Mouse (Mus musculus): ENCODE measurements at regions not wholly inside any gene's neighbourhood (a gene's known extent, or its start where the extent isn't known, plus 50 kb on each side); places are given as distances from the start of the nearest gene placed in this dataset.

DNA sequence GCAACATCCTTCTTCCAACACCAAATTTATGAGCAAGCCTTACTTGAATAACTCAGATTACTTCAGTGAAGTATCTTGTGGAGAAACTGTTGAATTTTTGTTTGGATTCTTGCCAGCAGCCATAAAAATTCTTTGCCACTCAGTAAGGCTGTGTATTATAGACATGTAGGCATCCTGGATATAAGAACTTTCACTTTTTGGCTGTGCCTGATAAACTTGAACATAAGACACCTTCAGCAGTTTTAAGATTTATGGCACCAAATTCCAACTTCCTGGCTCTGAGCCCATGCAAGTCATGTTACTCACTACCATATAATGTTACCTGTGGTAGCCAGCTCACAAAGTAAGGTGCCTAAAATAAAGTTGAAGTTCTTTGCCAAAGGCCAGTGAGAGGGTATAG is 159.3 kb downstream of the Wdr11 start:
- H3K27me3 ChIP-seq (ENCODE audit: control insufficient read depth, insufficient read depth, low read length) = 0 out of 2 replicates have a peak, but pooled peaks cover 1% of the 10 kb centered on the region
- H3K4me1 ChIP-seq (ENCODE audit: control insufficient read depth, insufficient read depth, low read length) = no peaks in the 10 kb centered on the region
- H3K79me2 ChIP-seq (replicated peaks; ENCODE audit: control insufficient read depth, insufficient read depth, low read length) = no peaks in the 10 kb centered on the region
- intact Hi-C loops (cut with DNase I) = no loop called here
- no peak for DNase-seq
- no peak overlapping the region for H3K9ac ChIP-seq (ENCODE audit: low read depth, low read length)
- no peak overlapping the region for H3K4me3 ChIP-seq
- H3K27ac ChIP-seq = no peak overlapping the region
- no peaks in the 10 kb centered on the region for H3K36me3 ChIP-seq (ENCODE audit: control insufficient read depth, insufficient read depth, low read length)
- TF ChIP-seq POLR2A (IDR thresholded peaks at IDR 0.05; ENCODE audit: insufficient read depth, low read depth, low read length) (no peak), EP300 (IDR thresholded peaks at IDR 0.05; ENCODE audit: insufficient read depth, low read depth, low read length) (no peak)

GRCm38 (mm10) chr7:129754737-129755136 is 163.1 kb downstream of the Wdr11 start:
- H3K27me3 ChIP-seq (ENCODE audit: control insufficient read depth, insufficient read depth, low read length) = no peaks in the 10 kb centered on the region
- no peak for TF ChIP-seq POLR2A (IDR thresholded peaks at IDR 0.05; ENCODE audit: insufficient read depth, low read depth, low read length)
- no peak for TF ChIP-seq EP300 (IDR thresholded peaks at IDR 0.05; ENCODE audit: insufficient read depth, low read depth, low read length)
- peak; percentile 15; the same call in 1 of the 2 replicates for TF ChIP-seq CTCF (IDR thresholded peaks at IDR 0.05)
- intact Hi-C loops (cut with DNase I) = no loop called here
- H3K4me3 ChIP-seq = no peak overlapping the region
- H3K9ac ChIP-seq (ENCODE audit: low read depth, low read length) = no peak overlapping the region
- no peaks in the 10 kb centered on the region for H3K36me3 ChIP-seq (ENCODE audit: control insufficient read depth, insufficient read depth, low read length)
- H3K79me2 ChIP-seq (replicated peaks; ENCODE audit: control insufficient read depth, insufficient read depth, low read length) = no peaks in the 10 kb centered on the region
- DNase-seq = no peak
- H3K4me1 ChIP-seq (ENCODE audit: control insufficient read depth, insufficient read depth, low read length) = no peaks in the 10 kb centered on the region
- 77% methylated on average over 5 of the region's 5 CpGs for WGBS
- H3K27ac ChIP-seq = no peak overlapping the region

GRCm38 (mm10) chr7:129756138-129756537 is 164.5 kb downstream of the Wdr11 start:
- whole genome bisulfite sequencing = 73% methylated on average over 6 of the region's 6 CpGs
- TF ChIP-seq CTCF (IDR thresholded peaks at IDR 0.05) (no peak), EP300 (IDR thresholded peaks at IDR 0.05; ENCODE audit: insufficient read depth, low read depth, low read length) (no peak), POLR2A (IDR thresholded peaks at IDR 0.05; ENCODE audit: insufficient read depth, low read depth, low read length) (no peak)
- Histone ChIP-seq H3K79me2 (replicated peaks; ENCODE audit: control insufficient read depth, insufficient read depth, low read length) (no peaks in the 10 kb centered on the region), H3K9ac (ENCODE audit: low read depth, low read length) (no peak overlapping the region), H3K4me1 (ENCODE audit: control insufficient read depth, insufficient read depth, low read length) (no peaks in the 10 kb centered on the region), H3K27ac (no peak overlapping the region), H3K36me3 (ENCODE audit: control insufficient read depth, insufficient read depth, low read length) (no peaks in the 10 kb centered on the region), H3K27me3 (ENCODE audit: control insufficient read depth, insufficient read depth, low read length) (no peaks in the 10 kb centered on the region), H3K4me3 (no peak overlapping the region)
- DNase-seq = no peak
- intact Hi-C loops (cut with DNase I) = no loop called here

DNA sequence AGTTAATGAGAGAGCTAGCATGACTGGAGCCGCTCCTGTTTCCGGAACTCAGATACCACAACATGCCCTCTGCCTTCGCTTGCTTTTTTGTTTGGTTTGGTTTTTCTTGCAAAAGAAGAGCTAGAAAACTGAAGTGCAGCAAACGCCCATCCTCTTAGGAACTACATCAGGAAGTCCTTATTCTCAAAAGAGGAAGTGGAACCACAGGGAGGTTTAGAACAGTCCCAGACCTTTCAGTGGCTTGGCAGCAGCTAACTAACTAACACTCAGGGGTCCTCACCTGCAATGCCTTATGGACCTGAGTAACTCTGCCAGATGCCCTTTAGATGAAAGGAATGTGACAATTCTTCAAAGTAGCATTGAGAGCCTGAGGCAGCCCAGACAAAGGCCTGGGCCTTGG is 168.2 kb downstream of the Wdr11 start:
- no peak for TF ChIP-seq EP300 (IDR thresholded peaks at IDR 0.05; ENCODE audit: insufficient read depth, low read depth, low read length)
- TF ChIP-seq CTCF (IDR thresholded peaks at IDR 0.05) = no peak
- no peak for TF ChIP-seq POLR2A (IDR thresholded peaks at IDR 0.05; ENCODE audit: insufficient read depth, low read depth, low read length)
- DNase-seq = no peak
- Histone ChIP-seq H3K9ac (ENCODE audit: low read depth, low read length) (no peak overlapping the region), H3K27me3 (ENCODE audit: control insufficient read depth, insufficient read depth, low read length) (no peaks in the 10 kb centered on the region), H3K79me2 (replicated peaks; ENCODE audit: control insufficient read depth, insufficient read depth, low read length) (no peaks in the 10 kb centered on the region), H3K27ac (no peak overlapping the region; the same call in 1 of the 2 replicates), H3K4me3 (no peak overlapping the region), H3K4me1 (ENCODE audit: control insufficient read depth, insufficient read depth, low read length) (no peaks in the 10 kb centered on the region), H3K36me3 (ENCODE audit: control insufficient read depth, insufficient read depth, low read length) (no peaks in the 10 kb centered on the region)
- WGBS = 61% methylated on average over 4 of the region's 4 CpGs
- intact Hi-C loops (cut with DNase I) = no loop called here

DNA sequence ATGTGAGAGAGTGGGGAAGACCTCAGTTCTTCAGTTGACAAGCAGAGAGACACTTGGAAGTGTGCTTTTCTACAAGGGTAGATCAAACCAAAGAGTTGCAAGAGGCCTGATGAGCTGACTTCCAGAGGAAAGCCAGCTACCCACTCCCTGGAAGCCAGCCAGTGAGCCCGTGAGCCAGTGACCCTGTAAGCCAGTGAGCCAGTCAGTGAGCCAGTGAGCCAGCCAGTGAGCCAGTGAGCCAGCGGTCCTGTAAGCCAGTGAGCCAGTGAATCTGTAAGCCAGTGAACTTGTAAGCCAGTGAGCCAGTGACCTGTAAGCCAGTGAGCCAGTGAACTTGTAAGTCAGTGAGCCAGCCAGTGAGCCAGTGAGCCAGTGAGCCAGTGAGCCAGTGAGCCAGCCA is 168.7 kb downstream of the Wdr11 start:
- TF ChIP-seq POLR2A (IDR thresholded peaks at IDR 0.05; ENCODE audit: insufficient read depth, low read depth, low read length) (no peak), CTCF (IDR thresholded peaks at IDR 0.05) (no peak), EP300 (IDR thresholded peaks at IDR 0.05; ENCODE audit: insufficient read depth, low read depth, low read length) (no peak)
- Histone ChIP-seq H3K27me3 (ENCODE audit: control insufficient read depth, insufficient read depth, low read length) (no peaks in the 10 kb centered on the region), H3K36me3 (ENCODE audit: control insufficient read depth, insufficient read depth, low read length) (no peaks in the 10 kb centered on the region), H3K4me3 (no peak overlapping the region), H3K27ac (no peak overlapping the region; the same call in 1 of the 2 replicates), H3K9ac (ENCODE audit: low read depth, low read length) (no peak overlapping the region), H3K79me2 (replicated peaks; ENCODE audit: control insufficient read depth, insufficient read depth, low read length) (no peaks in the 10 kb centered on the region), H3K4me1 (ENCODE audit: control insufficient read depth, insufficient read depth, low read length) (no peaks in the 10 kb centered on the region)
- DNase-seq = no peak
- WGBS = 72% methylated on average over 2 of the region's 2 CpGs
- intact Hi-C loops (cut with DNase I) = no loop called here

DNA sequence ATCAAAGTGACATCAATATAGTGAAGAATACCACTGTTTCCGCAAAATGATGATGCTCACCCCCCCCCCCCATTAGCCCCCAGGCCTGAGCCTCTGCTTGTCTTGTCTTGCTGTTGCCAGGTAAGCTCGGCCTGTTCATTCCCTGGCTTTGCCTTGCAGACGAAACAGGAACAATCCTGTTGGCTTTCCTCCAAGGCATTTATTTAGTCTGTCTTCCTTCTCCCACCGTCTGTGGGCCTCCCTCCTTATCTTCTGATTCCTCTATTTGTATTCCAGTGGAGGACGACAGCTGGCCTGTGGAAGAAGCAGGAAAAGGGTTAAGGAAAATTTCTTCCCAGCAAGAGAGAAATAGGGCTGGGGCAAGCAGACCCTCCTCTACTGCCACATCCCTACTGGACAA is 172.1 kb downstream of the Wdr11 start:
- intact Hi-C loops (cut with DNase I) = no loop called here
- H3K27ac ChIP-seq = no peak overlapping the region
- 26% methylated on average over 5 of the region's 5 CpGs for WGBS

More for the DNA sequence above, 172.1 kb downstream of the Wdr11 start:
- Histone ChIP-seq H3K4me3 (no peak overlapping the region), H3K79me2 (replicated peaks; ENCODE audit: control insufficient read depth, insufficient read depth, low read length) (no peaks in the 10 kb centered on the region), H3K36me3 (ENCODE audit: control insufficient read depth, insufficient read depth, low read length) (no peaks in the 10 kb centered on the region), H3K4me1 (ENCODE audit: control insufficient read depth, insufficient read depth, low read length) (no peaks in the 10 kb centered on the region), H3K27me3 (ENCODE audit: control insufficient read depth, insufficient read depth, low read length) (no peaks in the 10 kb centered on the region), H3K9ac (ENCODE audit: low read depth, low read length) (no peak overlapping the region)
- no peak for TF ChIP-seq EP300 (IDR thresholded peaks at IDR 0.05; ENCODE audit: insufficient read depth, low read depth, low read length)
- no peak for TF ChIP-seq CTCF (IDR thresholded peaks at IDR 0.05)
- no peak for TF ChIP-seq POLR2A (IDR thresholded peaks at IDR 0.05; ENCODE audit: insufficient read depth, low read depth, low read length)
- no peak for DNase-seq

Measured in heart, adult 2 months (tissue).